Mouse (Mus musculus) embryonic fibroblast, embryonic 13.5 days (primary cell): ENCODE results near the gene Chn2.

Source experiments
- CTCF ChIP-seq: IDR thresholded peaks from 2 replicates; pipeline ENCODE4 v1.5.1; 2011; ENCODE audit warnings: mild to moderate bottlenecking, control low read depth, low read length, moderate library complexity, borderline replicate concordance; ENCODE audit not compliant: insufficient read depth
- POLR2A ChIP-seq: IDR thresholded peaks from 2 replicates; pipeline ENCODE4 v1.6.1; 2011; ENCODE audit warnings: low read depth, mild to moderate bottlenecking, control low read depth, low read length, moderate library complexity

DNA sequence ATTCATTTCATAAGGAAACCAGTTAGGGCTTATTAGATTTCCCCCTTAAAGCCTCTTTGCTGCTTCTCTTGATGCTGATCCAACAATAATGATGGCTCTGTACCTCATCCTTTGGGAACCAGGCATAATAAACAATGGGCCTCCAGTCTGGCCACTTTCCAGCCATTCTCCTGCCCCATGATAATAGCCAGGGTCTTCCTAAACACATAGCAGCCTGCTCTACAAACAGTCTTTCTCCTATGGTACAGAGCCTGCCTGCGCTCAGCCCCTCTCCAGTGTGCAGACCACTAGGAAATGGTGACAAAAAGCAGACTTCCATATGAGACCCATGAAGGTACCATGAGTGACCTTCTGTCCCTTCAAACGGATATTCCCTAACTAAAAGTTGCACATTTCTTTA lies 260.1 kb downstream of the Chn2 start:
- no peak for TF ChIP-seq POLR2A
- no peak for TF ChIP-seq CTCF
